Mouse (Mus musculus): ENCODE data around the gene Gm28043. TPM values are rescaled to one million over a fixed set of nuclear protein-coding genes. Genes with fewer than 3 reads are reported as not detected.
"Not testable (repeated sequence)": the region's sequence is repeated elsewhere in the genome, so short reads cannot be mapped to it uniquely, and the experiment has no call there.

Gm28043 gene
- 1 to 10 TPM; 1.8 to 2.4 TPM for total RNA-seq (2021)
- 0.16 and 0.26 TPM in 2 replicates for polyA plus RNA-seq (2012; rRNA removed)
- long read RNA-seq, partial matches to known transcripts = 0 of 4 reads
- long read RNA-seq, other reads (novel, unspliced or antisense) = 4 of 4 reads

DNA sequence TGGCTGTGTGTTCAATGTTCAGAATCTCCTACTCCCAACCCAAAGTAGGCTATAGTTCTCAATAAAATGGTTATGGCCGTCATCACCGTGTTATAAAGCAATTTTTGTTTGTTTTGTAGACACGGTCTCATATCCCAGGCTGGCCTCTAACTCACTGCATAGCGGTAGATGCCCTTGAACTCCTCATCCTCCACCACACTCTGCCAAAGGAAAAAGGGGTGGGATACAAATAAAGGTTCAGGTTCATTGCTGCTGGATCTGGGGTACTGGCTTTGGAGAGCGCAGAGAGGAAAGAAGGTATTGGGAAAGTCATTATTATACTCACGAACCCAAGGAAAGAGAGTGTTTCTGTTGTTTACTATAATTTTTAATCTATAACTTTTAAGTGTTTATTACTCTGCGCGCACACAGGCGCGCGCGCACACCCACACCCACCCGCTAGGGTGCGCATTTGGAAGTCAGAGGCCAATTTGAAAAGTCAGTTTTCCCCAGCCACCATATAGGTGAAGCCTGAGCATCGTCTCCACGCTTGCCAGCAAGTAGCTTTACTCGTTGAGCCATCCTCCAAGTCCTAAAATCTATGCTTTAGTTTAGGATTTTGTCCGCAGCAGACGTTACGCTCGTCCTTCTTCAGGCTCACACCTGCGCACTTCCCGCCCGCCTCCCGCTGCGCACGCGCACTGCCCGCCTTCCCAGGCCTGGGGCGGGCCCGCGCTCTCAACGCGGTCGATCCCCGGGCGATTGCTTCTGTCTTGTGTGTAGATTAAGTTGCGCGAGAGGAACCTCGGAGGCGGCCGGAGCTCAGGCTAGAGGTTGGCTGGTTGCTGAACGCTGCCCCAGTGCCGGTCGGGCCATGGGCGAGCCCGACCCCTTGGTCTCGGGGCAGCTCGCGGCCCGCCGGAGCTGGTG is at the start of gene Gm28043, which contains the start of gene Rnf8:
TSS of gene Gm28043 (plus strand) at position 762 of the 909 bp plus-strand sequence.
TSS of gene Rnf8 (plus strand) at position 676 of the 909 bp plus-strand sequence.
- peak; percentile 96 for DNase-seq

- no peak for DNase-seq
Observed at GRCm38 (mm10) chr17:29565521-29565920, 49.2 kb upstream of the Gm28043 start.

GRCm38 (mm10) chr17:29568435-29568834 is 46.2 kb upstream of the Gm28043 start:
- DNase-seq = peak; percentile 42

DNA sequence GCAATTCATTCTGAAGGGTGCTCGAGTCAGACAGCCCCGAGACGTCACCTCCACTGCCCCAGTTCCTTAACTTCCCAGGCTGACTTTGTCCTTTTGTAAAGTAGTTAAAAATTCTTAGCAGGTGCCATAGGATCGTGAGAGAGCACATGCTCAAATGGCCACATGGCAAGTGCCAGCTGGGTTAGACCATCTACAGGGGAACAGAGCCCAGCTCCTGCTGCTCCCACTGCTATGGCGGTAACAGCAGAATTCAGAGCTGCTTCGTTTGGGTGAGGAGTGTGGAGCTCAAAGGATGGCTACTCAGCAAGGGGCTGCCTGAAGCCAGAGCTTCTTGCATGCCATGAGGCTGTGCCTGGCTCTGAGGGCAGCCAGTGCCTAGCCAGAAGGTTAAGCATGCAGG is 44.8 kb upstream of the Gm28043 start:
- DNase-seq = no peak

DNA sequence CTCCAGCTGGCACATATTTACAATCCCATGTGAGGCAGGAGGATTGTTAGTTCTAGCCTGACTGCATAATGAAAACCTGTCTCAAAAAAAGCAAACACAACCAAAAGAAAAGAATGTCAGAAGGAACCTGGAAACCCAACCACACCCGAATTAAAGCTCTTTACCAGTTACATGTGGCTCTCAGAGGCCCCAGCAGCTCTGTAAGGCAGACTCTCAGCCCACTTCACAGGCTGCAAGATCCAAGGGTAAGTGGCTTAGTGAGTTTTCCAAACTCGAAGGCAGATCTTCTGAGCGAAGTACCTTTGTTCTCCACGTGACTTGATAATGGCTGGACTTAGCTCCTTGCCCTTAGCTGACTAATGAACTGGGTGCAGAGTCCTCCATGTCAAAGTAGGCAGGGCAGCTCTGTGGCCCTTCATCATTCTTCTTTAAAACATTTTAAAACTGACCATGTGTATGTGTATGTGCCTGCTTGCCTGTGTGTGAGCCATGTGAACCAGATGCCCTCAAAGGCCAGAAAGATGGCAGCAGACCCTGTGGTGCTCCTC is 35.0 kb upstream of the Gm28043 start:
- no peak for DNase-seq

DNA sequence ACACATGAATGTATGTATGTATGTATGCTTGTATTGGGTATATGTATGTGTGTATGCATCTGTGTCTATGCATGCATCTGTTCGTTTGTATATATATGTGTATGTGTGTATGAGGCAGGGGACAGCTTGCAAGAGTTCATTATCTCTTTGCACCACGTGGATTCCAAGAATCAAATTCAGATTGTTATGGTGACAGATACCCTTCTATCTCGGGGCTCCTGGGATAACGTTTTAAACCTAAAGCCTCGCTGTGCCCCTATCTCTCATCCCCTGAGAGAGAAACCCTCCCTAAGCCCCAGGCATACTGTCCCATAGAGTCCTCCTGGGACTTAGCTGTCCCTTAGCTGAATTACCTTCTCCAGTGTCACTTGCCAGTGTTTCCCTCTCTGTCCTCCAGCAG is 31.1 kb upstream of the Gm28043 start:
- no peak for DNase-seq

- DNase-seq = no peak
Observed at GRCm38 (mm10) chr17:29584306-29584705, 30.4 kb upstream of the Gm28043 start.

DNA sequence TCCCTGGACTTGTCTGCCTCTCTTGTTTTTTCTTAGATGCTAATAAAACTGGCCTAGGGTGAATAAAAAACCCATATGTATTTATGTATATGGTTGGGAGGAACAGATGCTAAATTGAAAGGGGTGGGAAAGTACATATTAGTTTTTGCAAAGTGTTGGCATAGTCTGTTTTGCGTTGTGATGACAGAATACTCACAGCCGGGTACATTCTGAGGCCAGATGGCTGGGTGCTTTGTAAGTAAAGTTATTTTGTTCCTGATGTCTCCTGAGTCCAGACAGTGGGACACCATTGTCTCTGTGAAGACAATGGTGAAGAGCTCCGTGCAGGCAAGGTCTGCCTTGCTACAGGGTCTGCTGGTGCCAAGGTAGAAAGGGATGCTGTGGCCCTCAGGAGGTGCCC is 29.9 kb upstream of the Gm28043 start:
- no peak for DNase-seq

DNA sequence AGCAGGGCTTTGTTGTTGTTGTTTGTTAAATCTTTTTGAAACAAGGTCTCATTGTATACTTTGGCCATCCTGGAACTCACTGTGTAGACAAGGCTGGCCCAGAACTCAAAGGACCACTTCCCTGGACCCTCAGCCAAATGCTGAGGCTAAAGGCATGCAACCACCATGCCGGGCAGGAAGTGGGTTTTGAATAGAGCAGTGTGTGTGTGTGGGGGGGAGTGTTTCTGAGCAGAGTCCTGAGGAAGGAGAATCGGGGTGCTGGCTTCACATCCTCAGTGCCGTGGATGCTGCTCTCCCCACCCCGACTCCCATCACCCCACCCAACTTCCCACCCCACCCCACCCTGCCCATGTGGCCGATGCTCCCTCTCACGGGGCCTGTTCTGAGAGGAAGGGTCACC is 29.2 kb upstream of the Gm28043 start:
- no peak for DNase-seq

GRCm38 (mm10) chr17:29586921-29587320 is 27.8 kb upstream of the Gm28043 start:
- no peak for DNase-seq

DNA sequence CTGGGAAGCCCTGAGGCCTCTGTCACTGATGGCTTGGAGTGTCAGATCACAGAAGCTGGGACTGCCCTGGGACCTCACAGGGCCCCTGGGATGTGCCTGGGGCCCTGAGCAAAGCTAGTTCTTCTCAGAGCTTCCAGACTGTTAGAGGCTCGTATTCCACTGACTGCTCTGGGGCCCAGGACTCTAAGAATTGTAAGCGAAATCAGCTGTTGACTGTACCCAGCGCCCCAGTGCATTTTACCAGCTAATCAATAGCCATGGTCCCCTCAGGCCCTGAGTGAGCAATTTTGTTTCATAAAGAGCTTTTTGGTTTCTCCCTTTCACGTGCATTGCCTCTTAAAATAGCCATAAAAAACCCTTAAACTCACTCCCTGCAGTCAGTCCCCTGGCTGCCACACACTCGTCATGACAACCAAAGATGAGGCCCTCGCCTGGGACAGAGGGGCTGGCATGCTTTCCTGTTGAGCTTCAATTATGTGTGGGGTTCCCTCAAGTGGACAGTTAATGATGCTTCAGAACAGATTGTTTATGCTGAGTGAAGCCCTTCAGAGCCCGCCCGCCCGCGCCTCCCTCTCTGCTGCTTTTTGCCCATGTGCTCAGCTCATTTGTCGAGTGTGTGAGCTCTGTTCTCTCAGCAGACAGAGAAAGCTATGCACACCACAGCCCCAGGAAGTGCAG is 25.3 kb upstream of the Gm28043 start:
- no peak for DNase-seq

DNA sequence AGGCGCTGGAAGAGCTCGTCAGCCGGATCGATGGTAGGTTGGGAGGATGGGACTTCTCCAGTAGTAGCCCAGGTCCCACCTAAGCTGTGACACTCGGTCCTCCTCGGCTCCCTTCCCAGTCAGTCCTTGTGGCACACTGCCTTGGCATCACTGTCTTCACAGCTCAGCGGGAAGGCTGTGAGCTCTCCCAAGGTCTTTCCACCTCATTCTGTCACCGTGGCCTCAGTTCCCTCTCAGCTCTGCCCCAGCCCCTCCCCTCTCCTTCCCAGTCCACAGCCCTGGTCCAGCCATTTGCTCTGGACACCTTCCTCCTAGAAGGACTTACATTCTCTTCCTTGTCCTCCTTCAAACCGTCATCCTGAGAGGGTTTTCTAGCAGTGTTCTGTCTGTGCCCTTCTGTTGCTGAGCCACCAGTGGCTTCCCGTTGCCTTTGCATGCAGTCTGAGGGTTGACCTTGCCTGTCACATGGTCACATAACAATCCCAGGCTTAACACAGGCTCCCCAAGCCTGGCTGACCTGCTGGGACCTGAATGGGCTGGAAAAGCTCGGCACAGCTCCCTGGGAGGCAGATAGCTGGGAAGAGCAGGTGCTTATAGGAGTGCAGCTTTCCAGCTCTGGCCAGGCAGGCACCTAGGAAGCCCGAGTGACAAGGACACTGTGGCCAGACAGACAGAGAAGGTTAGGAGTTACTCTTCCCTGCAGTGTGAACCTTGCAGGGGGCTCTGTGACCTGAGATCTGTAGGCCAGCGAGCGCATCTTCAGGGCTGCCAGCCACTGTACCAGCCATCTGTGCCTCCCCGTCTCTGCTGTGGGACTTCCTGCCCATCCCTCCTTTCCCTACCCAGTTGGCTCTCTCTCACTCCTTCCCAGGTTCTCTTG is 18.5 kb upstream of the Gm28043 start:
- peak; percentile 62 for DNase-seq

DNA sequence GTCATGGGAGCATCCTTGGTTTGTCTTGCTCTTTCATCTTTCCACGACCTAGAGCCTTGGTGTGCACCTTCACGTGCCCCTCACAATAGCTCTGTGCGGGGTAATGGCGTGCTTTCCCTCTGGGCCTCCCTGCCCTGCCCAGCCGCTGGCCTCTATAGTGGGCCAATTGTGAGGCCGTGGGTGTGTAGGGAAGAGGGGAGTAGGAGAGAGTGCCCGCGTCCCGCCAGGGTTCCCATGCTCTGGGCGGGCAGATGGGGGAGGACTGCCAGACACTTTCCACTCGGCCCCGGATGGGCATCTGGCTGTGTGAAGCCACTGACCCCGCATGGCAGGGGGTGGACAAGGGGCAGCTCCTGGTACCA is 17.9 kb upstream of the Gm28043 start:
- DNase-seq = no peak

- DNase-seq = no peak
Observed at GRCm38 (mm10) chr17:29599051-29599450, 15.6 kb upstream of the Gm28043 start.

DNA sequence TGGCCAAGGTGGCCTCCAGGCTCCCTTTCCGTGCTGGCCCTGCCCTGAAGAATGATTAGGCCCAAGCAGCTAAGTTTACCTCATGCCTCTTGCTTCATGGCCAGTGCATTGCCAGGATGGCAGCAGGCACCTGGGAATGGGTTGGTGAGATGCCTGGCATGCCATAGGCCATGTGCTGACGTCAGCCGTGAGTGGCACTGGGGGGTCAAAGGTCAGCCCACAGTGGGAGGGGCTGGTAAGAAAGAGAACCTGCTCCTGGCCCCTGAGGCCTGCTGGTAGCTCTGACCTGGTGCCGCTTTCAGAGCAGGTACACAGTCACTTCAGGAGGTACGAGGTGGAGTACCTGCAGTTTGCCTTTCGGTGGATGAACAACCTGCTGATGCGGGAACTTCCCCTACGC is 15.1 kb upstream of the Gm28043 start:
- DNase-seq = no peak

- peak; percentile 74 for DNase-seq
Observed at GRCm38 (mm10) chr17:29601391-29601790, 13.3 kb upstream of the Gm28043 start.

- DNase-seq = peak; percentile 82
Observed at GRCm38 (mm10) chr17:29603283-29603682, 11.4 kb upstream of the Gm28043 start.

- DNase-seq = not testable (repeated sequence)
Observed at GRCm38 (mm10) chr17:29613453-29613852, 1.2 kb upstream of the Gm28043 start.

DNA sequence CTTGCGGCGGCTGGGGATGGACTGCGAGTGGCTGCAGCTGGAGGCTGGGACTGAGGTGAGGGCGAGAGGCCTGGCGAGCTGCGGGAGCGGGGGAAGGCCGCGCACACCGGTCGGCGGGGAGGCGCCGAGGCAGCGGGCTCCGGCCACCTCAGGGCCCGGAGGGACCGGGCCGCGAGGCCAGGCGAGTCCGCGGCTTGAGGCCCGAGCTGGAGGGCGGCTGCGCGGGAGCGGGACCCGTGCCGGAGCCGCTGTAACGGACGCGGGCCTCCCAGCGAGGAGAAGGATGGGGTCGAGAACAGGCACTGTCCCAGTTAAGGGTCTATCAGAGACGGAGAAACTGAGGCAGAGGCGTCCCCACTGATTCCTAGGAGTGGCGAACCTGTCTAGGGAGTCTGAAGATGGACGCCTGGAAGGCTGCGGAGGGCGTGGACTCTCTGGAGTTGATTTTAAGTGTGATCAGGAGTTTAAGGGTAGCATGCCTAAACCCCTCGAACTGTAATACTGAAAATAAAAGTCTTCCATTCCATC is 412 bp downstream of the Gm28043 start:
- DNase-seq = no peak

GRCm38 (mm10) chr17:29615616-29616015 is 940 bp downstream of the Gm28043 start:
- peak; percentile 73 for DNase-seq

- DNase-seq = no peak
Observed at GRCm38 (mm10) chr17:29619231-29619630, 4.6 kb downstream of the Gm28043 start.

All from adrenal gland, adult 2 months (tissue).